Mouse (Mus musculus) kidney, postnatal 4 days (tissue): ENCODE measurements around the gene Gm28308.
A peak's percentile ranks its signal among the peaks of the same experiment; 100 is the strongest.

ENCODE experiments used
- DNase-seq, 2 experiments: peaks; one replicate each; pipeline ENCODE4 v3.0.0; 2021; ENCODE audit warnings: mixed read lengths in 2 of 2

The Gm28308 gene

DNA sequence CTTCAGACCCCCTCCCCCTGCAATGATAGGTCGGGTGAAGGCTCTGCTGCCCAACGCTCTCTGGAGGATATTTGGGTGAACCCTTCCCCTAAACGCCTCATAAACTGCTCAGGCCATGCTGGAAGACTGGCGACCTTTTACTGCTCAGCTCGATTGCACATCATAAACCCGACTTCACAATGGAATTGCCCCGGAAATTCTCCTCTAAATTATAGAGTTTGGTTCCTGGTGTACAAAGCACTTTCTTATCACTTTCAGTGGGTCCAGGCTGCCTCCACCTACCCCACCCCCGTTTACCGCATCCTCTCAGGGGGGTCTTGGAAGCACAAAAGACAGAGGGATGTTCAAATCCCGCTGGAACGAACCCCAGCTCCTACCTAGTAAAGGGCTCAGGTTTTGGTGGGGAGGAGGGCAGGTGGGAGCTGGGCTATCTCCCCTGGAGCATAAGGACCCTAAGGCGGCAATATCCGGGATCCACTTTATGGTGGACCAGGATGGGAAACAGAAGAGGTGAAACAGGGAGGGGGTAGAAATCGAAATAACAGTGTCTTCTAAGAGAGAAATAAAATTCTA lies 5.6 kb upstream of the Gm28308 start:
- DNase-seq: peak in 1 of 2 experiments; percentile 58

DNA sequence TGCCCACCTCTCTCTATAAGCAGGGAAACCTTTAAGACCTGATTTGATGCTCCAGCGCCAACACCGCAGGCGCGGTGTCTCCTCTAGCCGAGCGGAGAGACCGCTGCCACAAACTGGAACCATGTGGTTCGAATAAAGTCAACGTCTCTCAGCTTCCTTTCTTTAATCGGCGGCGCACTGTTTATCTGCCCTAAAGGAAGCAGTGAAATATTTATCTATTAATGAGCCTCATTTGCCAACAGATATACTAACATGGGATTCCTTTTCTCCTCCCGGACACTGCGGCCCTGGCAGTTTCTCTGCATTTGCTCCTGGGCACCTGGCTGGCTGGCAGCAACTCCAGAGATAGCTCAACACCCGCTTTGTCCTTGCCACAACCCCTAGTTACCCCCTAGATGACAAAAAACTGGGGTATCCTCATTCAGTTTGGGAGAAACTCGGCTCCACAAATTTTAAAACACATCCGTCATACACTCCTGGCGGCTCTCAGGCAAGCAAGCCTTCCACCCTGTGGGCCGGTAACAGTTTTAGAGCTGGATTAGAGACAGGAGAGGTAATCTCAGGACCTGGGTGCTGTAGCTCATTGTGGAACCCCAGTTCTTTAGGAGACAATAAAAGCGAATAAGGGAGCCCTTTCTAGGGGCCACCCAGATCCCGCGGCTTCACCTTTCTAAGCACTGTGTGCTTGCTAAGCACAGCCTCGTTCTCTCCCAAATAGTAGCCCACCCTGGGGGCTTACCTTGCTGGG lies 4.9 kb upstream of the Gm28308 start:
- peak; percentile 53 to 69 for DNase-seq

DNA sequence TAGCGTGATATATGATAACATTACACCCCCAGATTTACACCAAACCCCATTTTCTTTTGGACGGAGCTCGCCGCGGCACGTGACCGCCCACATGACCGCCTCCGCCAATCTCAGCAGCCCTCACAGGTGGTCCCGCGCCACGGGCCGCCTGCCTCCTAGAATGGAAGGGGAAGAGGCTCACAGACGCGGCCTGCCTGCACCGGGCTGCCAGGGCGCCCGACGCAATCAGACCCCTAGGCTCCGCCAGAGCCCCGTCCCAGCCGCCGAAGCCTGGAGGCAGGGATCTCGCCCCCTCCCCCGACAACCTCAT lies 4.3 kb upstream of the Gm28308 start:
- peak; percentile 95 to 97 for DNase-seq

DNA sequence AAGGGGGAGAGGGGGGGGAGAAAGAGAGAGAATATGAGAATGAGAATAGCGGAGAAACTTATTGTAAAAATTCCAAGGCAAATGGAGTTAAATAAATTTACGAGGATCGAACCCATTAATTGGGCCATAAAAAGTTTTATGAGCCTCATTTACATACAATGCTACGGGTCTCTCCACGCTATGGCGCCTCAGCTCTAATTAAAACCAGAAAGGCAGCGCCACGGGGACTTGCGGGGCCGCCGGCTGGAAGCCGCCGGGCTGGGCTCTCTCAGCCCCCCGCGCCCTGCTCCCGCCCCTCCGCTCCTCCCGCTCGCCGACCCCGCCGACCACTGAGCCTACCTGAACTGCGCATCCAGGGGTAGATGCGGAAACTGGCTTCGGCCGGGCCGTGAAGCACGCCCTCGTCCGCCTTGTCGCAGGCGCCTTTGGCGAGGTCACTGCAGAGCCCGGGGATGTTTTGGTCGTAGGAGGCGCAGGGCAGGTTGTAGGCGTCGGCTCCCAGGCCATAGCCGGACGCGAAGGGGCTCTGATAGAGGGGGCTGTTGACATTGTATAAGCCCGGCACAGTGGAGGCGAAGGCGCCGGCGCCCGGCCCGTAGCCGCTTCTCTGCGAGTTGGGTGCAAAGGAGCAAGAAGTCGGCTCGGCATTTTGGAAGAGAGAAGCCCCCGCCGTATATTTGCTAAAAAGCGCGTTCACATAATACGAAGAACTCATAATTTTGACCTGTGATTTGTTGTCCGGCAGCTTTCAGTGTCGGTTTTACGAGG lies 3.7 kb upstream of the Gm28308 start:
- DNase-seq: peak; percentile 71 to 81

DNA sequence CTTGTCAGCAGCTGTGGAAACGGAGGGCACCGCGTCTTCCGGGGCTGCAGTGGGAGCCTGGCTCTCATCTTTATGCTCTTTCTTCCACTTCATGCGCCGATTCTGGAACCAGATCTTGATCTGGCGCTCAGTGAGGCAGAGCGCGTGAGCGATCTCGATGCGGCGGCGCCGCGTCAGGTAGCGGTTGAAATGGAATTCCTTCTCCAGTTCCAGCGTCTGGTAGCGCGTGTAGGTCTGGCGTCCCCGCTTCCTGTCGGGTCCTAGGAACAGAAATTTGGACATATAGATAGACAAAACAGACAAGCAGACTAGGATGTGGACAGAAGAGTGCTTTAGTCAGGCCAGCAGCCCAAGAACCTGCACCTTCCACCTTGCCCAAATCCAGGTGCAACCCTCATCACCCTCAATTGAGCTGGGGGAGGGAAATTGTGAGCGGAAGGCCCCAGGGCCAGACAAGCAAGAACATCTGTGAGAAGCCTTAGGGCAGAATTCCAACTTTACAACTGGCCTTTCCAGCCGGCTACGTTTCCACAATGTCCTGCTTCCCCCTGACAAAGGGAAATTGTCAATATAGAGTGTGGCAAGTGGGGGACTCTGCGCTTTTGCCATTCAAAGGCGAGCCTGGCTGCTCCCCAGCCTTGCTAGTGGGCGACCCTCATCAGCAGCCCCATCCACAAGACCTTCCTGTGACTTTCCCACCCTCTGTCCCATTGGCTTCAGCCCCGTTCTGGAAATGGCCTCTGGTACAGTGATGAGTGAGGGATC lies 2.8 kb upstream of the Gm28308 start:
- DNase-seq: peak; percentile 66 to 77

DNA sequence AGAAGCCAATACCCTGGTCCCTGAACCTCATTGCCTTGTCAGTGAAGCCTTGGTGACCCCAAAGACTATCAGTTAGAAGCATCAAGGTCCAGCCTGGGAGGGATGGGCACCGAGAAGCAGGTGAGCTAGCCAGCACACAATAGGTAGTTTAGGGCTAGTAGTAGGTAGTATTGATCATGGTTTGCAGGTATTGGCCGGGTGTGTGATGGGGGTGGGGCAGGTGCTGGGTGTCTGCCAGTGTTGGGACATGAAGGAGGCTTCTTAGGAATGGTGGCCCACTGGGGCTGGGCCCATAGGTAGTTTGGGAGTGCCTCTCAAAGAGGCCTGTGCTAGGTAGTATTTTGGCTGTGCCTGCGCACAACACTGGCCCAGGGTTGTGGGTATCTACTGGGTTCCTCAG lies 1.9 kb upstream of the Gm28308 start:
- peak; percentile 30 to 32 for DNase-seq

DNA sequence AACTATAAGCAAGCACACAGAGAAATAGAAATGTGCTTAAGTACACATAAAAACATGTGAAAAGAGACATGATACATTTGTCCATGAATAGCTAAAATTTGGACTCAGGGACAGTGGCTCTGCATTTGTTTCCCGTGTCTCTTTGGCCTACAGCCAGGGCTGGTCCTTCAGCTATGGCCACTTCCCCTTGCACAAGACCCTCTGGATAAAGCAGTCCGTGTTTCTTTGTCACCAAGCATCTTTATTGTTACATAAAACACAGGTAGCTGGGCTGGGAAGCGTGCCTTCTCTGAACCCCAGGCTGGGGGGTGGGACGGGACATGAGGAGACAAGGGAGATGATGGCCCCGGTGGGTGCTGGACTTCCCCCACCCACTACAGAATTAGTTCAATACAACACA lies 1.1 kb upstream of the Gm28308 start:
- DNase-seq: peak; percentile 42 to 60

DNA sequence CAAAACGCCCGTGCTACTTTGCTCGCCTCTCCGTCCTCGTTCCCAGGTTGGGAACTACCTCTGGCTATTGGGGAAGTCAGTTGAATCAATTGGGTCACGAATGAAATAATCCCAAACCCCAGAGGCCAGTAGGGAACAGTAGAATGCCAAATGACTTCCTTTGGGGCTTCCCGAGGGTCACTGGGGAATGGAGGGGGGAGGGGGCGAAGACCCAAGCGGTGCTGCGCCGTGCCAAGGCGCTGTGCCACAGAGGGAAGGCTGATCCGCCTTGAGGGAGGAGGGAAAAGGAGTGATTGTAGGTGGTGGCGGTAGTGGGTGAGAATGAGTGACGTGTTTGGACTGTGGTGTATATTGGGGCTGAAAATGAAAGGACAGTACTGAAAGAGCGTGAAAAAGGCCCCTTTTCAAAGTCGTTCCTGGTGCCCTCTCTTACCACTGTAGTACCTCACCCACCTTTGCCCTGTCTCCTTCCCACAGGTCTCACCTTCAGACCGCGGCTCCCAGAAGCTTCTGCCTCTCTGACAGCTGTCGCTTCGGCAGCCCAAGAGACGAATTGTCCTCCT lies 502 bp downstream of the Gm28308 start:
- peak; percentile 71 to 79 for DNase-seq

DNA sequence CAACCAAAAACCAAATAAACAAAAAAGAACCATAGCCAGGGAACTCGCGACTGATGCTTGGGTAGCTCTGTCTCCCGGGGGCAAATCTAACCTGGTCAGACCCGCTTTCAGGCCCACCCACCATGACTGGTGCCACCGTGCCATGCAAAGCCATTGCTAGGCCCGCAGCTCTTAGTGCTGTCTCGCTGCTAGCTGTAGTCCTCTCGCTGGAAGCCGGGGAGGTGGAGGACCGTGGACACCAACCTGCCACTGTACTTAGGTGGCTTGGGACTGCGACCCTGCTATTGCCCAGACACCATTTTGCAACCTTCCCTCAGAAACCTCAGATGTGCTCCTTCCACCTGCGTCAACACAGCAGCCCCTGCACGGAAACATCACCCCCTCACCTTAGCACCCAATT lies 1.2 kb downstream of the Gm28308 start:
- DNase-seq: peak; percentile 53 to 73

DNA sequence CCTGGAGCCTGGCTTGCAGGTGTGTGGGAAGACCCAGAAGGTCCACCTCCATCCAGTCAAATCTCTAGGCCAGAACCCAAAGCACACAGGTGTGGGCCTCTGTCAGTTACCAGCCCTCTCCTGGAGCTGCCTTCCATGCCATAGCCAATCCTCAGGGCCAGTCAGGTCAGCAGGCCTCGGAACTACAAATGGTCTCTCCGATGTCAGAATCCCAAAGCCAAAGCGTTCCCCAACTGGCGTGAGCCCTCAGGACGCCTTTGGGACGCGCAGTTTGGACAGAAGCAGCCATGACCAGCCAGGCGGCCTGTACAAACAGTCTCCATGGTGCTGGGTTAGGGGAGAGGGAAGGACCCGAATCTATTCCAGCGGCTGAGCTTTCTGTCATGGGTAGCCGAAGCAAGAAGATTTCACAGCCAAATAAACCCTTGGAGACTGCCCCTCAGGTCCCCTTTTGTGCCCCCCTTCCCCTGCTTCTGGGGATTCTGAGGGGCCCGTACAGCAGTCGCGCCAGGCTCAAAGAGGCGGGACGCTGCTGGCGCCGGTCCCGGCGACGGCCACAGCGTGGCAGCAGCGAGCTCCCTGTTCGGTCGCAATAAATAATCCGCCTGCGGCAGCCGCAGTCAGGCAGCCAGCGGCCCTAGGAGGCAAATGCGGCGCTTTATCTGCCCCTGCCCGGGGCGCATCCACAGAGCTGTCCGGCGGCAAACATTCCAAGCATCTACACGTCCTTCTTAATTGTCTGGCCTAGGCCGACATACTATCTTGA lies 1.8 kb downstream of the Gm28308 start:
- peak; percentile 92 to 94 for DNase-seq

DNA sequence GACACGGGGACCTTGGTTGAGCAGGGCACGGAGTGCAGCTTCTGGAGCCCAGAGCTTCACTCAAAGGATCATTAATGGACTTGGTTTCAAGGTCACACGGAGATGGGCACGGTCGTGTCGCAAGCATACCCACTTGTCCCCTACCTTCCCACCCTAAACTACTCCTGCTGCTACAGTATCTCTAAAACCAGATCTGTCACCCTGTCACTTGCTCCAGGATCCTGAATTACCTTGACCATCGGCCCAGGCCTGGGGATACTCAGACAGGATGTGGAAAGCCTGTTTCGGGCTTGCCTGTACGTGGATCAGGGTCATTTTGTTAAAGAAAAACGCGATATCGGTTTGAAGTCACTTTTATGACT lies 3.5 kb downstream of the Gm28308 start:
- peak in 1 of 2 experiments; percentile 43 for DNase-seq

DNA sequence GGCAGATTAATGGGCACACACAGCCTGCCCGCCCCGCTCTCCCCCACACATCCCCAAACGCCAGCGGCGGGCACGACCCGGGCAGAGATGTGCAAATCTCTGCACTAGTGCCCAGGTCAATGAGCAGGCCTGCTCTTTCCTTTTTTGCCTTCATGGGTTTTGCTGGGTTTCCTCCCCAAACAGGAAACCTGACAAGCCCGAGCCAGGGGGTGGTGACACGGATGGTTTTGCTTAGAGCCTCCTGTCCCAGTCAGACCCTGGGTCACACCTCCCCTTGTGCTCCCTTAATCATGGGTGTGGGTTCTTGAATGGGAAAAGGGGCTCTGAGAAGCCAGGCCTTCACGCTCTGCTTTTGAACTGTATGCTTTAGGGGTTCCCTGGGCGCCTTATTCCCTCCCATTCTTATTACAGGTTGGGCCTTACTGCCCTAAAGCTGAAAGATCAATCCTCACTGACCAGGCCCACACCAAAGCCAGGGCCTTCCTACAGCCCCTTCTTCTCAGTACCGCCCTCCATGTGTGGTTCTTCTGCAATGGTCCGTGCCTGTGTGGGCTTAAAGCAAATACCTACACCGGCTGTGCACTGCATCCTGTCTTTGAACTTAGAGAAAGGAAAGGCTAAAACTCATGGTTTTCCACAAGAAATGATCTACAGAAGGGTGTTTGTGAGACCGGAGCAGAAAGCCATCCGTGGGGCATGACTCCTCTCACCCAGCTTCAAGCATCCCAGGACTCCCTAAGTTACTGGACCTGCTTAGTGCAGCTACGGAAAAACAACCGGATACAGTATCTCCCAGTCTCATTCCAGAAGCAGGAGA lies 4.1 kb downstream of the Gm28308 start:
- DNase-seq: peak; percentile 32 to 59

DNA sequence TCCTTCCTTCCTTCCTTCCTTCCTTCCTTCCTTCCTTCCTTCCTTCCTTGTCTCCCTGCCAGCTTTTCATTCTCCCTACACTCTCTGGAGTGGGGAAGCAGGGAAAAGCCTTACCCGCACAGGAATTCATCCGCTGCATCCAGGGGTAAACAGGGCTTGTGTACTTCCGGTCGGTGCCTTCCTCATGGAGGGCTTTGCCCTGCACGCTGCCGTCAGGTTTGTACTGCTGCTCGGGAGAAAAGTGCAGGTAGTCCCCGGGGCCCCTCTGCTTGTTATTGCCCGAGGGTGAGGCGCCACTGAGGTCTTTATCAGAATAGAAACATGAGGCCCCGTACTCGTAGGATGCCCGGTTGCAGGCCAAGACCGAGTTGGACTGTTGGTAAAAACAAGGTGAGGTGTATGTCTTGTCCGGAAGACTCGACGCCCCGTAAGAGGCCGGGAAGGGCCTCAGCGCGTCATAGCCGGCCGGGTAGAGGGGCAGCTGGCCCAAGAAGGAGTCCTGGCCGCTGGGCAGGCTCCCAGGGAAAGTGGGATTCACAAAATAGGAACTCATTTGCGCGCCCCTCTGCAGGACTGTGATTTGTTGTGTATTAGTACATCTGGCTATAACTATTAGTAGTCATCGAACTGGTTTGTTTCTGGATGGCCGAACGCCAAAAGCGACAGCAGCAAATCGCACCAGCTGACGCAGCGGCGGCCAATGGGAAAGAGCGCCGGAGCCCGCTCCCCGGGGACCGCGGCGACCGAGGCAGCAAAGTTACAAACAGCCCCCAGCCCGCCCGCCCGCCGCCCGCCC lies 4.9 kb downstream of the Gm28308 start, which contains the start of gene Hoxa6:
TSS of gene Hoxa6 (minus strand) at position 651 of the 796 bp plus-strand sequence.
- DNase-seq: peak; percentile 83 to 90

DNA sequence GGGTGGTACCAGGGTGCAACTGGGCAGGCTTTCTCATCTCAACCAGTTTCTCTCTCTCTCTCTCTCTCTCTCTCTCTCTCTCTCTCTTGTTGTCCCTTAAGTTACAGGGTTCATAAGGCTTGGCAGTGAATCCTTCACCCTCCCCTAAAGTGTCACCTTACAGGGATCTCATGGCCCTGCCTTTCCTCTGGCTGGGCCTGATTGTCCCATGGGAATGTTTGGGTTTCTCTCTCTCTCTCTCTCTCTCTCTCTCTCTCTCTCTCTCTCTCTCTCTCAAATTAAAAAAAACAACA lies 5.5 kb downstream of the Gm28308 start:
- DNase-seq: no peak

DNA sequence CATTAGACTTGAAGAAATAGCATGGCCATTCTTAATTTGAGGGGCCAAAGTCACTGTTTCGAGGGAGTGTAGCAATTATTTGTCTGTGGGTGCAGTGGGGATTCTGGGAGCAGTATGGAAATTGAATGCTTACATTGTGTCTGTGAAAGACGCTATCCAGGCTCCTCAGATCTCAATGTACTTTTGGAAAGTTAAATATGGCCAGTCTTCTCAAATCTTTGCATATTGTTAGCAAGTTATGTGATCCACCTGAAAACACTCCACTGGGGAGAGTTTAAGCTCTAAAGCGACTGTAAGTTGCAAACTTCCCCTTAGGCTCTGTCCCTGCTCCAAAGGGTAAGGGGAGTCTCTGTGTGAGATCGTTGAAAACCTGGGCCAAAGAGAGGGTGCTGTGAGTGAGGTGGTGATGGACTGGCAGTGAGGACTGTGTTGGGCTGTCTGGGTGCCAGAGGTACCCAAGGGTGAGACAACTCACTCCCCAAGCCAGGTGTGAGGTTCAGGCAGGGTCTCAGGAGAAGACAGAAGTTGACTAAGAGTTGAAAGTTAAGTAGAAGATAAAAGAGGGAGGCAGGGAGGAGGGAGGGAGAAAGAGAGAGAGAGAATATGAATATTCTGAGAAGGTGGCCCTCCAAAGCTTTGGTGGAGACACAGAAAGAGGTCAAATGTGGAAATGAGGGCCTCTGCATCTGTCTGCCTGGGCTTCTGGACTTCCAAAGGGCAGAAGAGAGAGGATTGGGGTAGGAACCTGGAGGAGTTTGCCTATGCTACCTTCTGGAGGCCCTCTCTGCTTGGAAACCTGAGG lies 6.1 kb downstream of the Gm28308 start:
- DNase-seq: no peak

DNA sequence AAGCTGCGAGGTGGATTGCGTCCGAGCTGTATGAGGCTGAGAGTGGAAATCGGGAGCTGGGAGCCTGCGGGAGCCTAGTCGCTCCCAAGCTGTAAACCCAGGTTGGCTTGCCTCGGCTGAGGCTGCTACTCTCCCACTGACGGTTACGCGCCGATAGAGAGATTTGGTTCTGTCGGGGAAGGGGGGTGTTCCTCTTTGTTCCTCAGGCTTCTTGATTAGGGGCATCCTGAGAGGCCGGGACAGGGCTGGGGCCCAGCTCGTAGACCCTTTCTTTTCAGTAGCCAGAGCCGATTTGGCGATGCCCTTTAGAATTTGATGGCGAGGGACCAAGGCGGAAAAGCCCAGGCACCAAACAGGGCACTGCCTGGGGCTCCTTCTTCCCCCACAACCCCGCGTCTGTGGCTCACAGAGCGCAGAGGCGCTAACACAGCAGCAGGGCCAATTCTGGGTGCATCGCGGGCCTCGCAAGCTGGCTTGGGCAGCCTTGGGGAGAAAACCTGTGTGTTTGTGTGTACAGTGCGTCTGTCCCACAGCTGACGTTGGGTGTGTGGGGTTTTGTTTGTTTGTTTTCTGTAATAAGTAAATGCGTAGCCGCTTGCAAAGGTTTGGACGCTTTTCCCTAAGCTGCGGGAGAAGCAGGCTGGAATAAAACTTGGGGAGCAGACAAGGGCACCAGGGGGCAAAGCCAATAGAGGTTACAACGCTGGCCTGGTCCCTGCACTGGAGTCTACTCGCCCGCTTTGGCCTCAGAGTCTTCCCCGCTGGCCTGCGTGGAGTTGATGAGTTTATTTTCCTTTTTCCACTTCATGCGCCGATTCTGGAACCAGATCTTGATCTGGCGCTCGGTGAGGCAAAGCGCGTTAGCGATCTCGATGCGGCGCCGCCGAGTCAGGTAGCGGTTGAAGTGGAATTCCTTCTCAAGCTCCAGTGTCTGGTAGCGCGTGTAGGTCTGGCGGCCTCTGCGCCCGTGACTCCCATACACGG lies 7.2 kb downstream of the Gm28308 start:
- DNase-seq: peak; percentile 58 to 70

DNA sequence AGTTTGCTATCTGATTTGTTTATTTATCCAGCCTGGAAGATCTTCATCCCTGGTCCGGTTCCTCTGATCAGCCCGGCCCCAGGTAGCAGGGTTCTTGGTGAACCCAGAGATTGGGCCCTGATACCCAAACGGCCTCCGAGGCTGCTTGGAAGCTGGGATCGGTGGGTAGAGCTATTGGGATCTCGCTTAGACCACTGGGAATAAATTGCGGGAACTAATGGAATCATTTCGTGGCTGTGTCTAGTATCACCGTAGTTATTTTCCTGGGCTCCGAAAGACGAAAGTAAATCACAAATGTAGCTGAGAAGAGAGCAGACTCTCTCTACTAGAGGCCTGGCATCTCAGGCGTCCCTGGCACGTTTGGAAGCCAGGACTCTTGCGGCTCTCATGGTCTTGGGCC lies 7.9 kb downstream of the Gm28308 start:
- peak; percentile 37 to 57 for DNase-seq

DNA sequence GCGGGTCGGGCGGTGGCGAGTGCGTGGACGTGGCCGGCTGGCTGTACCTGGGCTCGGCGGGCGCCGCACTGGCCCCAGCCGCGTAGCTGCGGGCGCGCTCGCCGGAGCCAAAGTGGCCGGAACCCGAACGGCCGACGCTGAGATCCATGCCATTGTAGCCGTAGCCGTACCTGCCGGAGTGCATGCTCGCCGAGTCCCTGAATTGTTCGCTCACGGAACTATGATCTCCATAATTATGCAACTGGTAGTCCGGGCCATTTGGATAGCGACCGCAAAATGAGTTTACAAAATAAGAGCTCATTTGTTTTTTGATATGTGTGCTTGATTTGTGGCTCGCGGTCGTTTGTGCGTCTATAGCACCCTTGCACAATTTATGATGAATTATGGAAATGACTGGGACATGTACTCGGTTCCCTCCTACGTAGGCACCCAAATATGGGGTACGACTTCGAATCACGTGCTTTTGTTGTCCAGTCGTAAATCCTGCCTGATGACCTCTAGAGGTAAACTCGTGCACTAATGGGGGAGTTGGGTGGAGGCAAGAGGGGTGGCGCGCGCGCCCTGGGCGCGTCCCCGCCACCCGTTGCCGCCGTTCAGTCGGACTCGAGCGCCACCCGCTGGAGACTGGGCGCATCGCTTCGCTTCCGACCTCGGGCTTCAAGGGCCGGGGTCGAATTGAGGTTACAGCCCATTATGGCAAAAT lies 8.9 kb downstream of the Gm28308 start, which contains the start of gene Hoxa5:
TSS of gene Hoxa5 (minus strand) at position 538 of the 703 bp plus-strand sequence.
- DNase-seq: peak; percentile 96 to 97
